Mouse (Mus musculus): ENCODE results near the gene Rnf10.

- TF ChIP-seq CTCF (IDR thresholded peaks at IDR 0.05; ENCODE audit: control insufficient read depth, insufficient read depth, insufficient read length) (no peak), MYOD1 (IDR thresholded peaks at IDR 0.05; ENCODE audit: control insufficient read depth, insufficient read length, low read depth) (no peak), CEBPB (IDR thresholded peaks at IDR 0.05; ENCODE audit: low read depth) (no peak), USF1 (IDR thresholded peaks at IDR 0.05; ENCODE audit: low read depth) (no peak), MYOG (IDR thresholded peaks at IDR 0.05; ENCODE audit: control insufficient read depth, extremely low read depth, insufficient read length) (no peak), MAX (IDR thresholded peaks at IDR 0.05) (no peak), FOSL1 (IDR thresholded peaks at IDR 0.05; ENCODE audit: insufficient read depth, low read length, poor library complexity, severe bottlenecking) (no peak)
These were observed 80.5 kb downstream of the Rnf10 start for GRCm38 (mm10) chr5:115191880-115192827.

All from C2C12 (cell line).